ENCODE assay signal across 8 mouse cellular contexts in genomic region chr17:24469910-24470602, GRCm38 (mm10). TPM values are rescaled to one million over a fixed set of nuclear protein-coding genes. Genes with fewer than 3 reads are reported as not detected.
DNase-seq lines count a peak whose midpoint lies in the region; ATAC-seq and TF ChIP-seq lines count a peak whose summit lies in the region.

TSS of gene E4f1 (minus strand) at chr17:24470313.
TSS of gene Pgp (plus strand) at chr17:24470392.

- peaks cover 7% of the 10 kb centered on the region; the same call in 1 of the 2 replicates for H3K79me2 ChIP-seq in CH12.LX (replicated peaks; ENCODE audit: control insufficient read depth, extremely low read depth, insufficient read depth, poor library complexity, severe bottlenecking)

- peaks cover 20 to 47% of the 10 kb centered on the region in 2 experiments for H3K36me3 ChIP-seq in CH12.LX (replicated peaks in 1 of 2; ENCODE audit: control insufficient read depth in 1 of 2, insufficient read depth in 1 of 2, low read length in 1 of 2)
- H3K36me3 ChIP-seq in forebrain, embryonic 11.5 days (ENCODE audit: control insufficient read depth, insufficient read depth, low read length): no peaks in the 10 kb centered on the region
- peaks cover 7% of the 10 kb centered on the region for H3K36me3 ChIP-seq in heart, embryonic 16.5 days (ENCODE audit: control insufficient read depth, insufficient read depth)
- peaks cover 35% of the 10 kb centered on the region for H3K36me3 ChIP-seq in liver, embryonic 15.5 days (replicated peaks)
- H3K36me3 ChIP-seq in neural tube, embryonic 12.5 days: peaks cover 16% of the 10 kb centered on the region

- in situ Hi-C loops in CH12.LX (cut with MboI; ENCODE audit: low pct_ligation_motif_present, low pct_unique_long_range_greater_than_20kb, low sequenced_read_pairs): no loop called here

- peak; percentile 97 for DNase-seq in CH12.LX (ENCODE audit: extremely low read depth)
- peak; percentile 98 for DNase-seq in c-Kit-positive CD71-positive TER-119-negative erythroid progenitor cells, embryonic 14.5 days (ENCODE audit: low read depth)
- DNase-seq in forebrain, embryonic 11.5 days (ENCODE audit: low spot score): peak; percentile 99
- DNase-seq in kidney, postnatal 36 days: peak; percentile 99 to 100
- DNase-seq in telencephalon, adult 2 months (ENCODE audit: low read depth, low spot score): peak; percentile 97

- peak; percentile 97 for ATAC-seq in forebrain, embryonic 11.5 days (replicated peaks; ENCODE audit: low FRiP score)
- peak; percentile 96 for ATAC-seq in heart, embryonic 16.5 days (replicated peaks; ENCODE audit: extremely low read depth, insufficient read depth, low FRiP score)
- peak; percentile 98 for ATAC-seq in liver, embryonic 15.5 days (ENCODE audit: insufficient read depth)
- peak; percentile 98 for ATAC-seq in neural tube, embryonic 12.5 days (ENCODE audit: low FRiP score, low read depth)

- peaks cover 12 to 23% of the 10 kb centered on the region in 2 experiments for H3K4me1 ChIP-seq in CH12.LX (ENCODE audit: control insufficient read depth in 1 of 2, insufficient read depth in 2 of 2)
- peaks cover 9% of the 10 kb centered on the region; the same call in 1 of the 2 replicates for H3K4me1 ChIP-seq in forebrain, embryonic 11.5 days (replicated peaks; ENCODE audit: control insufficient read depth, insufficient read depth, low read length)
- peaks cover 15% of the 10 kb centered on the region for H3K4me1 ChIP-seq in heart, embryonic 16.5 days (ENCODE audit: control insufficient read depth, insufficient read depth, low read length)
- peaks cover 44% of the 10 kb centered on the region for H3K4me1 ChIP-seq in liver, embryonic 15.5 days (replicated peaks)
- peaks cover 36% of the 10 kb centered on the region for H3K4me1 ChIP-seq in neural tube, embryonic 12.5 days

- H3K4me2 ChIP-seq in CH12.LX (ENCODE audit: insufficient read depth, low read depth, poor library complexity, severe bottlenecking): peak within 1 kb of the TSS; percentile 97
- H3K4me2 ChIP-seq in forebrain, embryonic 11.5 days (ENCODE audit: low read depth, low read length, severe bottlenecking): peak within 1 kb of the TSS; percentile 98
- peak within 1 kb of the TSS; percentile 89 for H3K4me2 ChIP-seq in heart, embryonic 16.5 days (ENCODE audit: low read depth, low read length)
- peak within 1 kb of the TSS; percentile 96 for H3K4me2 ChIP-seq in liver, embryonic 15.5 days
- H3K4me2 ChIP-seq in neural tube, embryonic 12.5 days (replicated peaks): peak within 1 kb of the TSS; percentile 100

- WGBS in forebrain, embryonic 11.5 days: under 1% methylated on average over 60 of the region's 75 CpGs
- under 1% methylated on average over 75 of the region's 75 CpGs for WGBS in heart, embryonic 16.5 days
- under 1% methylated on average over 57 of the region's 75 CpGs for WGBS in liver, embryonic 15.5 days (ENCODE audit: insufficient replicate concordance)
- under 1% methylated on average over 75 of the region's 75 CpGs for WGBS in neural tube, embryonic 12.5 days

- H3K27me3 ChIP-seq in CH12.LX (replicated peaks): no peaks in the 10 kb centered on the region
- H3K27me3 ChIP-seq in forebrain, embryonic 11.5 days (ENCODE audit: control insufficient read depth, insufficient read depth, low read length): no peaks in the 10 kb centered on the region
- no peaks in the 10 kb centered on the region for H3K27me3 ChIP-seq in heart, embryonic 16.5 days (ENCODE audit: control insufficient read depth, insufficient read depth, low read length)
- H3K27me3 ChIP-seq in liver, embryonic 15.5 days: no peaks in the 10 kb centered on the region
- no peaks in the 10 kb centered on the region for H3K27me3 ChIP-seq in neural tube, embryonic 12.5 days (replicated peaks)

- H3K4me3 ChIP-seq in CH12.LX (replicated peaks in 1 of 3; ENCODE audit: low read depth in 2 of 3, low read length in 2 of 3, poor library complexity in 1 of 3): peak within 1 kb of the TSS; percentile 89 to 100 (median 98)
- H3K4me3 ChIP-seq in forebrain, embryonic 11.5 days (ENCODE audit: low read depth, low read length): peak within 1 kb of the TSS; percentile 90
- peak within 1 kb of the TSS; percentile 85 for H3K4me3 ChIP-seq in heart, embryonic 16.5 days (ENCODE audit: low read length)
- H3K4me3 ChIP-seq in liver, embryonic 15.5 days (replicated peaks): peak within 1 kb of the TSS; percentile 95
- peak within 1 kb of the TSS; percentile 84 for H3K4me3 ChIP-seq in neural tube, embryonic 12.5 days

- H3K27ac ChIP-seq in CH12.LX (ENCODE audit: insufficient read depth, low read depth): peak within 1 kb of the TSS; percentile 80
- H3K27ac ChIP-seq in forebrain, embryonic 11.5 days (ENCODE audit: low read depth, low read length): peak within 1 kb of the TSS; percentile 78
- H3K27ac ChIP-seq in heart, embryonic 16.5 days (ENCODE audit: low read length): peak within 1 kb of the TSS; percentile 86
- H3K27ac ChIP-seq in liver, embryonic 15.5 days (replicated peaks): peak within 1 kb of the TSS; percentile 97
- peak within 1 kb of the TSS; percentile 68; the same call in 1 of the 2 replicates for H3K27ac ChIP-seq in neural tube, embryonic 12.5 days

- H3K9ac ChIP-seq in CH12.LX (ENCODE audit: insufficient read depth, low read depth): peak within 1 kb of the TSS; percentile 84
- peak within 1 kb of the TSS; percentile 85 for H3K9ac ChIP-seq in forebrain, embryonic 11.5 days (ENCODE audit: low read length)
- peak within 1 kb of the TSS; percentile 96 for H3K9ac ChIP-seq in heart, embryonic 16.5 days (ENCODE audit: low read length)
- peak within 1 kb of the TSS; percentile 96 for H3K9ac ChIP-seq in liver, embryonic 15.5 days
- H3K9ac ChIP-seq in neural tube, embryonic 12.5 days: peak within 1 kb of the TSS; percentile 88

- no peaks in the 10 kb centered on the region for H3K9me3 ChIP-seq in CH12.LX (replicated peaks; ENCODE audit: low read length)
- H3K9me3 ChIP-seq in forebrain, embryonic 11.5 days (ENCODE audit: control insufficient read depth, low read length): no peaks in the 10 kb centered on the region
- H3K9me3 ChIP-seq in heart, embryonic 16.5 days (replicated peaks; ENCODE audit: control insufficient read depth, low read length): no peaks in the 10 kb centered on the region
- H3K9me3 ChIP-seq in liver, embryonic 15.5 days (replicated peaks): no peaks in the 10 kb centered on the region
- no peaks in the 10 kb centered on the region for H3K9me3 ChIP-seq in neural tube, embryonic 12.5 days

- dilution Hi-C loops in CH12.LX (cut with MboI; ENCODE audit: extremely low pct_ligation_motif_present, extremely low pct_unique_long_range_greater_than_20kb, low sequenced_read_pairs): no loop called here

- no peak for TF ChIP-seq RAD21 in CH12.LX (IDR thresholded peaks at IDR 0.05; ENCODE audit: low read depth, low read length)

- TF ChIP-seq POLR2A in CH12.LX (IDR thresholded peaks at IDR 0.05; ENCODE audit: low read depth, low read length): peak; percentile 92

- no peak for TF ChIP-seq CTCF in CH12.LX (conservative IDR thresholded peaks at IDR 0.05 in 1 of 2, IDR thresholded peaks at IDR 0.05 in 1 of 2; ENCODE audit: low read depth in 2 of 2, low read length in 2 of 2)

- no peak for TF ChIP-seq EP300 in CH12.LX (IDR thresholded peaks at IDR 0.05; ENCODE audit: low read length)

TF ChIP-seq in CH12.LX, 34 proteins besides CTCF, POLR2A, EP300 and RAD21 (continues in another document):
- TF ChIP-seq E2F4 (IDR thresholded peaks at IDR 0.05; ENCODE audit: insufficient replicate concordance, low read depth, low read length): 0 out of 2 replicates have a peak, but pooled peaks have one; percentile 72
- TF ChIP-seq ZKSCAN1 (IDR thresholded peaks at IDR 0.05; ENCODE audit: borderline replicate concordance, low read depth, low read length): no peak
- TF ChIP-seq BHLHE40 (IDR thresholded peaks at IDR 0.05; ENCODE audit: low read depth, low read length): peak; percentile 54; the same call in 1 of the 2 replicates
- peak; percentile 81 for TF ChIP-seq MXI1 (IDR thresholded peaks at IDR 0.05; ENCODE audit: low read depth, low read length)
- 0 out of 2 replicates have a peak, but pooled peaks have one; percentile 46 for TF ChIP-seq MAZ (IDR thresholded peaks at IDR 0.05; ENCODE audit: low read depth, low read length)
- TF ChIP-seq MAFK (IDR thresholded peaks at IDR 0.05; ENCODE audit: insufficient replicate concordance, low read length): no peak
- peak; percentile 49; the same call in 1 of the 2 replicates for TF ChIP-seq SIN3A (IDR thresholded peaks at IDR 0.05; ENCODE audit: low read length)
- TF ChIP-seq TCF12 (IDR thresholded peaks at IDR 0.05; ENCODE audit: low read depth, low read length): peak; percentile 76; the same call in 1 of the 2 replicates
- peak; percentile 91 for TF ChIP-seq POLR2AphosphoS2 (IDR thresholded peaks at IDR 0.05; ENCODE audit: low read depth, low read length)
- no peak for TF ChIP-seq USF2 (conservative IDR thresholded peaks at IDR 0.05; ENCODE audit: low read depth, low read length)
- TF ChIP-seq NELFE (IDR thresholded peaks at IDR 0.05; ENCODE audit: low read depth, low read length): peak; percentile 85
- TF ChIP-seq IRF4 (IDR thresholded peaks at IDR 0.05; ENCODE audit: low read depth, low read length): peak; percentile 20; the same call in 1 of the 2 replicates
- no peak for TF ChIP-seq JUND (conservative IDR thresholded peaks at IDR 0.05; ENCODE audit: low read depth, low read length)
- no peak for TF ChIP-seq SMC3 (IDR thresholded peaks at IDR 0.05; ENCODE audit: low read depth, low read length)
- peak; percentile 66; the same call in 1 of the 2 replicates for TF ChIP-seq MAX (IDR thresholded peaks at IDR 0.05; ENCODE audit: low read length)
- no peak for TF ChIP-seq UBTF (IDR thresholded peaks at IDR 0.05; ENCODE audit: low read depth, low read length)

RNA-seq across cellular contexts. Expression of gene E4f1, which starts in this region (rescaled TPM):
- 21.5 and 22.7 TPM in 2 replicates for total RNA-seq in CH12.LX (2012; rRNA removed)
- total RNA-seq in CH12.LX (2014; rRNA removed): 10.0 and 10.2 TPM in 2 replicates
- polyA plus RNA-seq in CH12.LX (2012; ENCODE audit: insufficient read length, low read depth): 16.2 and 17.4 TPM in 2 replicates
- 28.8 and 31.4 TPM in 2 replicates for polyA plus RNA-seq in forebrain, embryonic 11.5 days (2014; fragmentation: Nextera tagmentation; extraction: Ambion mirVana)
- polyA plus RNA-seq in heart, embryonic 16.5 days (2015; fragmentation: Nextera tagmentation; extraction: Ambion mirVana): 27.7 and 28.8 TPM in 2 replicates
- polyA plus RNA-seq in liver, embryonic 15.5 days (2015; fragmentation: Nextera tagmentation; extraction: Ambion mirVana): 11.5 and 14.2 TPM in 2 replicates
- 37.9 and 38.5 TPM in 2 replicates for polyA plus RNA-seq in neural tube, embryonic 12.5 days (2016; fragmentation: Nextera tagmentation; extraction: Ambion mirVana)

RNA-seq across cellular contexts. Expression of gene Pgp, which starts in this region (rescaled TPM):
- 14.2 and 17.3 TPM in 2 replicates for total RNA-seq in CH12.LX (2012; rRNA removed)
- total RNA-seq in CH12.LX (2014; rRNA removed): 31.1 and 41.8 TPM in 2 replicates
- polyA plus RNA-seq in CH12.LX (2012; ENCODE audit: insufficient read length, low read depth): 41.1 and 41.6 TPM in 2 replicates
- polyA plus RNA-seq in forebrain, embryonic 11.5 days (2014; fragmentation: Nextera tagmentation; extraction: Ambion mirVana): 72.1 and 73.4 TPM in 2 replicates
- 71.1 and 76.0 TPM in 2 replicates for polyA plus RNA-seq in heart, embryonic 16.5 days (2015; fragmentation: Nextera tagmentation; extraction: Ambion mirVana)
- polyA plus RNA-seq in liver, embryonic 15.5 days (2015; fragmentation: Nextera tagmentation; extraction: Ambion mirVana): 60.5 and 61.2 TPM in 2 replicates
- polyA plus RNA-seq in neural tube, embryonic 12.5 days (2016; fragmentation: Nextera tagmentation; extraction: Ambion mirVana): 58.6 and 62.7 TPM in 2 replicates

Comparison
In these comparisons a context has a peak if more than half of its experiments do, and no peak if none do; other contexts are left out.
1. Peak in every context shown above with its lines: DNase-seq, ATAC-seq, H3K4me3 ChIP-seq and H3K27ac ChIP-seq.